Mouse (Mus musculus) hindbrain, embryonic 16.5 days (tissue): ENCODE results near the gene Trmt10c. TPM values are rescaled to one million over a fixed set of nuclear protein-coding genes. Genes with fewer than 3 reads are reported as not detected.

ENCODE experiments used
- microRNA-seq: library from miRNA; unstranded; fragments of <30 nt; microRNA quantifications from one replicate; pipeline ENCODE4, GENCODE M21; 2017
- polyA plus RNA-seq: library from polyadenylated mRNA; unstranded; fragments of >200 nt; fragmentation: Nextera tagmentation; extraction: Ambion mirVana; gene quantifications from 2 replicates; pipeline ENCODE4 v1.2.1, GENCODE M21; 2015

The Trmt10c gene
- polyA plus RNA-seq, 1 experiment from 2014 or later: 17.5 TPM

Small RNAs within 50 kb of the gene (microRNA-seq; reads per million reads assigned to microRNA genes)
- gene Gm24047: not detected

Other genes starting within 250 kb of the Trmt10c start
- gene Nfkbiz, start 198.9 kb downstream of the Trmt10c start, polyA plus RNA-seq: 1.6 and 1.8 TPM in 2 replicates
- gene Nxpe3, start 142.5 kb downstream of the Trmt10c start, polyA plus RNA-seq: 1.5 and 1.6 TPM in 2 replicates
- 9.5 and 11.6 TPM in 2 replicates for gene Cep97, start 103.0 kb downstream of the Trmt10c start, polyA plus RNA-seq
- 404 and 411 TPM in 2 replicates for gene Rpl24, start 71.5 kb downstream of the Trmt10c start, polyA plus RNA-seq
- 21.0 and 23.0 TPM in 2 replicates for gene Zbtb11, start 63.9 kb downstream of the Trmt10c start, polyA plus RNA-seq
- 190 and 191 TPM in 2 replicates for gene Pcnp, start 8.1 kb downstream of the Trmt10c start, polyA plus RNA-seq
- 41.0 and 41.4 TPM in 2 replicates for gene Senp7, start 10.5 kb upstream of the Trmt10c start, polyA plus RNA-seq
- 0.11 and 0.14 TPM in 2 replicates for gene Impg2, start 166.5 kb upstream of the Trmt10c start, polyA plus RNA-seq